Mouse (Mus musculus): Measurements from ENCODE around the gene Col28a1. TPM values are rescaled to one million over a fixed set of nuclear protein-coding genes. Genes with fewer than 3 reads are reported as not detected.
A peak's percentile ranks its signal among the peaks of the same experiment; 100 is the strongest.

Col28a1 gene
- polyA plus RNA-seq, 1 experiment from 2014 or later, result 0.15 TPM

- no peak for ATAC-seq
- WGBS, result 74% methylated on average over 2 of the region's 2 CpGs
- Histone ChIP-seq H3K36me3 (ENCODE audit: control insufficient read depth, insufficient read depth, low read length) (no peaks in the 10 kb centered on the region), H3K4me1 (ENCODE audit: control insufficient read depth, insufficient read depth, low read length) (no peaks in the 10 kb centered on the region), H3K9ac (ENCODE audit: low read length) (no peak overlapping the region), H3K27ac (ENCODE audit: low read depth, low read length) (no peak overlapping the region), H3K4me3 (ENCODE audit: low read depth, low read length) (no peak overlapping the region), H3K9me3 (replicated peaks; ENCODE audit: control insufficient read depth, low read length) (no peaks in the 10 kb centered on the region), H3K4me2 (ENCODE audit: low read length) (no peak overlapping the region), H3K27me3 (replicated peaks; ENCODE audit: control insufficient read depth, insufficient read depth, low read length) (no peaks in the 10 kb centered on the region)
- DNase-seq (ENCODE audit: low spot score), result no peak
Observed at GRCm38 (mm10) chr6:8148916-8149315, 43.5 kb downstream of the Col28a1 start.

- ATAC-seq (no peak), DNase-seq (ENCODE audit: low spot score) (no peak)
- WGBS, result 51% methylated on average over 1 of the region's 1 CpGs
- Histone ChIP-seq H3K9ac (ENCODE audit: low read length) (no peak overlapping the region), H3K27me3 (replicated peaks; ENCODE audit: control insufficient read depth, insufficient read depth, low read length) (no peaks in the 10 kb centered on the region), H3K9me3 (replicated peaks; ENCODE audit: control insufficient read depth, low read length) (no peaks in the 10 kb centered on the region), H3K4me1 (ENCODE audit: control insufficient read depth, insufficient read depth, low read length) (no peaks in the 10 kb centered on the region), H3K36me3 (ENCODE audit: control insufficient read depth, insufficient read depth, low read length) (no peaks in the 10 kb centered on the region), H3K27ac (ENCODE audit: low read depth, low read length) (no peak overlapping the region), H3K4me2 (ENCODE audit: low read length) (no peak overlapping the region), H3K4me3 (ENCODE audit: low read depth, low read length) (no peak overlapping the region)
Observed at GRCm38 (mm10) chr6:8141881-8142280, 50.5 kb downstream of the Col28a1 start.

GRCm38 (mm10) chr6:8130149-8130548, 62.3 kb downstream of the Col28a1 start:
- Histone ChIP-seq H3K27ac (ENCODE audit: low read depth, low read length) (no peak overlapping the region), H3K4me3 (ENCODE audit: low read depth, low read length) (no peak overlapping the region), H3K27me3 (replicated peaks; ENCODE audit: control insufficient read depth, insufficient read depth, low read length) (no peaks in the 10 kb centered on the region), H3K4me2 (ENCODE audit: low read length) (no peak overlapping the region), H3K36me3 (ENCODE audit: control insufficient read depth, insufficient read depth, low read length) (no peaks in the 10 kb centered on the region), H3K4me1 (ENCODE audit: control insufficient read depth, insufficient read depth, low read length) (no peaks in the 10 kb centered on the region), H3K9me3 (replicated peaks; ENCODE audit: control insufficient read depth, low read length) (no peaks in the 10 kb centered on the region), H3K9ac (ENCODE audit: low read length) (no peak overlapping the region)
- DNase-seq (ENCODE audit: low spot score) (no peak), ATAC-seq (no peak)
- 67% methylated on average over 7 of the region's 7 CpGs for WGBS

GRCm38 (mm10) chr6:8128164-8128563, 64.3 kb downstream of the Col28a1 start:
- Histone ChIP-seq H3K36me3 (ENCODE audit: control insufficient read depth, insufficient read depth, low read length) (no peaks in the 10 kb centered on the region), H3K9ac (ENCODE audit: low read length) (no peak overlapping the region), H3K9me3 (replicated peaks; ENCODE audit: control insufficient read depth, low read length) (no peaks in the 10 kb centered on the region), H3K4me2 (ENCODE audit: low read length) (no peak overlapping the region), H3K27ac (ENCODE audit: low read depth, low read length) (no peak overlapping the region), H3K4me3 (ENCODE audit: low read depth, low read length) (no peak overlapping the region), H3K27me3 (replicated peaks; ENCODE audit: control insufficient read depth, insufficient read depth, low read length) (no peaks in the 10 kb centered on the region), H3K4me1 (ENCODE audit: control insufficient read depth, insufficient read depth, low read length) (no peaks in the 10 kb centered on the region)
- WGBS, result 100% methylated on average over 1 of the region's 1 CpGs
- no peak for DNase-seq (ENCODE audit: low spot score)
- no peak for ATAC-seq

GRCm38 (mm10) chr6:8126545-8126944, 65.9 kb downstream of the Col28a1 start:
- peak; percentile 12 for DNase-seq (ENCODE audit: low spot score)
- no peak for ATAC-seq
- H3K4me3 ChIP-seq (ENCODE audit: low read depth, low read length), result no peak overlapping the region
- 40% methylated on average over 3 of the region's 3 CpGs for WGBS
- no peak overlapping the region for H3K4me2 ChIP-seq (ENCODE audit: low read length)
- no peaks in the 10 kb centered on the region for H3K27me3 ChIP-seq (replicated peaks; ENCODE audit: control insufficient read depth, insufficient read depth, low read length)
- no peaks in the 10 kb centered on the region for H3K4me1 ChIP-seq (ENCODE audit: control insufficient read depth, insufficient read depth, low read length)
- H3K36me3 ChIP-seq (ENCODE audit: control insufficient read depth, insufficient read depth, low read length), result no peaks in the 10 kb centered on the region
- no peak overlapping the region for H3K27ac ChIP-seq (ENCODE audit: low read depth, low read length)
- H3K9ac ChIP-seq (ENCODE audit: low read length), result no peak overlapping the region
- no peaks in the 10 kb centered on the region for H3K9me3 ChIP-seq (replicated peaks; ENCODE audit: control insufficient read depth, low read length)

- no peaks in the 10 kb centered on the region for H3K27me3 ChIP-seq (replicated peaks; ENCODE audit: control insufficient read depth, insufficient read depth, low read length)
- 39% methylated on average over 2 of the region's 2 CpGs for WGBS
Observed at GRCm38 (mm10) chr6:8119116-8119515, 73.3 kb downstream of the Col28a1 start.

GRCm38 (mm10) chr6:8118577-8118976, 73.8 kb downstream of the Col28a1 start:
- Histone ChIP-seq H3K27ac (ENCODE audit: low read depth, low read length) (no peak overlapping the region), H3K36me3 (ENCODE audit: control insufficient read depth, insufficient read depth, low read length) (no peaks in the 10 kb centered on the region), H3K27me3 (replicated peaks; ENCODE audit: control insufficient read depth, insufficient read depth, low read length) (no peaks in the 10 kb centered on the region), H3K4me3 (ENCODE audit: low read depth, low read length) (no peak overlapping the region), H3K9ac (ENCODE audit: low read length) (no peak overlapping the region), H3K4me2 (ENCODE audit: low read length) (no peak overlapping the region), H3K4me1 (ENCODE audit: control insufficient read depth, insufficient read depth, low read length) (no peaks in the 10 kb centered on the region), H3K9me3 (replicated peaks; ENCODE audit: control insufficient read depth, low read length) (no peaks in the 10 kb centered on the region)
- ATAC-seq (no peak), DNase-seq (ENCODE audit: low spot score) (no peak)
- 81% methylated on average over 2 of the region's 2 CpGs for WGBS

More at GRCm38 (mm10) chr6:8119116-8119515, 73.3 kb downstream of the Col28a1 start:
- Histone ChIP-seq H3K4me2 (ENCODE audit: low read length) (no peak overlapping the region), H3K4me1 (ENCODE audit: control insufficient read depth, insufficient read depth, low read length) (no peaks in the 10 kb centered on the region), H3K4me3 (ENCODE audit: low read depth, low read length) (no peak overlapping the region), H3K27ac (ENCODE audit: low read depth, low read length) (no peak overlapping the region), H3K36me3 (ENCODE audit: control insufficient read depth, insufficient read depth, low read length) (no peaks in the 10 kb centered on the region), H3K9me3 (replicated peaks; ENCODE audit: control insufficient read depth, low read length) (no peaks in the 10 kb centered on the region), H3K9ac (ENCODE audit: low read length) (no peak overlapping the region)
- ATAC-seq (no peak), DNase-seq (ENCODE audit: low spot score) (no peak)

GRCm38 (mm10) chr6:8105870-8106706, 86.3 kb downstream of the Col28a1 start:
- Histone ChIP-seq H3K27me3 (replicated peaks; ENCODE audit: control insufficient read depth, insufficient read depth, low read length) (no peaks in the 10 kb centered on the region), H3K36me3 (ENCODE audit: control insufficient read depth, insufficient read depth, low read length) (no peaks in the 10 kb centered on the region), H3K4me1 (ENCODE audit: control insufficient read depth, insufficient read depth, low read length) (no peaks in the 10 kb centered on the region), H3K9me3 (replicated peaks; ENCODE audit: control insufficient read depth, low read length) (no peaks in the 10 kb centered on the region), H3K9ac (ENCODE audit: low read length) (no peak overlapping the region), H3K27ac (ENCODE audit: low read depth, low read length) (no peak overlapping the region), H3K4me2 (ENCODE audit: low read length) (no peak overlapping the region), H3K4me3 (ENCODE audit: low read depth, low read length) (no peak overlapping the region)
- ATAC-seq (no peak), DNase-seq (ENCODE audit: low spot score) (peak; percentile 22)
- WGBS, result 69% methylated on average over 10 of the region's 10 CpGs

GRCm38 (mm10) chr6:8101224-8101623, 91.2 kb downstream of the Col28a1 start:
- no peak overlapping the region for H3K4me3 ChIP-seq (ENCODE audit: low read depth, low read length)
- H3K4me1 ChIP-seq (ENCODE audit: control insufficient read depth, insufficient read depth, low read length), result no peaks in the 10 kb centered on the region
- H3K9ac ChIP-seq (ENCODE audit: low read length), result no peak overlapping the region
- no peaks in the 10 kb centered on the region for H3K36me3 ChIP-seq (ENCODE audit: control insufficient read depth, insufficient read depth, low read length)
- H3K4me2 ChIP-seq (ENCODE audit: low read length), result no peak overlapping the region
- no peaks in the 10 kb centered on the region for H3K27me3 ChIP-seq (replicated peaks; ENCODE audit: control insufficient read depth, insufficient read depth, low read length)
- no peak overlapping the region for H3K27ac ChIP-seq (ENCODE audit: low read depth, low read length)
- H3K9me3 ChIP-seq (replicated peaks; ENCODE audit: control insufficient read depth, low read length), result no peaks in the 10 kb centered on the region
- ATAC-seq (no peak), DNase-seq (ENCODE audit: low spot score) (no peak)
